Mouse (Mus musculus): ENCODE results near the gene Gga3.
A peak's percentile ranks its signal among the peaks of the same experiment; 100 is the strongest.
"Not testable (repeated sequence)": the region's sequence is repeated elsewhere in the genome, so short reads cannot be mapped to it uniquely, and the experiment has no call there.

Gene Gga3

DNA sequence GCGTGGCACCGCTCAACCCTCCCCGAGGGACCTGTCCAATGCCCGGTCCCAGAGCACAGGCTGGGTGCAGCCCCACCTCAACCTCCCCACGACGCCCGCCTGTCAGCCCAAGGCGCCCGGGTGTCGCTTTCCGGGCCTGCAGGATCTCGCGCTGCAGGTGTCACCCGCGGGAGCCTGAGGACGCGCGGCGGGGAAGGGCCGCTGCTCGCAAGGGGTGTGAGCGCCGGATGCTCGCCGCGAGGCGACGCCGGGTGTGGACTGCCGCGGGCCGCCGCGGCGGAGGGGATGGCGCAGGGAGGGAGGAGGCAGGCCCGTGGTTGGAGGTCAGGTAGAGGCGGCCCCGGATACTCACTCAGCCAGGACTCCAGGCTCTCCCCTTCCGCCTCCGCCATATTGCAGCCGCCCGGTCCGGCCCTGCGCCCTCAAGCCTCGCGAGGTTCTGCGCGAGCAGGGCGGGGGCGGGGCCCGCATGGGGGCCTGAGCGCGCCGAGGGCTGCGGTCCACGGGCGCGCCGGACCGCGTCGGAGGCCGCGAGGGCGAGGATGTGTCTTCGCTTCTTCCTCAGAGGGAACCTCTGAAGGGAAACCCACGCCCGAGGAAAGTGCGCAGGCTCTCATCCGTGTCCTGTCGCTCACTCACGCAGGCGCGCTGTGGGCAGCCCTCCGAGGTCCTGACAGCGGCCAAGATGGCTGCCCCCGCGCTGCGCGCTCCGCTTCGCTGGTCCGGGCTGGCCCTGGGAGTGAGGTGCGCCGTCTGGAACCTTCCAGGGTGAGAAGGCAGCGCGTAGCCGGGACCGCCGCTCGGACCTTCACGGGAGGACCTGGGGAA, at the start of gene Gga3, which contains the start of gene Mrps7:
Gene Gga3 (minus strand): TSS at position 576 of the 828 bp plus-strand sequence.
Gene Mrps7 (plus strand): TSS at position 450 of the 828 bp plus-strand sequence.
- peak; percentile 92 for DNase-seq (ENCODE audit: low spot score)

DNA sequence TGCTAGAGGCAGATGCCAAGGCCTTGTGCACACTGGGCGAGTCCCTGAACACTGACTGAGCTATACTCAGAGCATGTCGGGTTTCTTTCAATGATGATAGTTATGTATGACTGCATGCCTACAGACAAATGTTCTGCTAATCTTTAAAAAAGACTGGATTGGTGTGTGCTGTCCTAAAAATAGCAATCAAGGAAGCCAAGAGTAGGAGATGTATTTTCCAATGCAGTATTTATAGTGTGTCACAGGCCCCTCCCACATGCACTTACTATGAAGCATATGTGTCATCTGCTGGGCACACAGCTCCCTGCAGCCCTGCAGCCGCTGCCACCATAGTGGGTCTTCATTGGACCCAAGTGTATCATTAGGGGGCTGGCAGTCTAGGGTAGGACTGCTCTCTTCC, 49.3 kb upstream of the Gga3 start:
- DNase-seq (ENCODE audit: low spot score), result no peak

GRCm38 (mm10) chr11:115651680-115652079, 47.8 kb upstream of the Gga3 start:
- DNase-seq (ENCODE audit: low spot score), result no peak

GRCm38 (mm10) chr11:115649706-115650105, 45.9 kb upstream of the Gga3 start:
- no peak for DNase-seq (ENCODE audit: low spot score)

DNA sequence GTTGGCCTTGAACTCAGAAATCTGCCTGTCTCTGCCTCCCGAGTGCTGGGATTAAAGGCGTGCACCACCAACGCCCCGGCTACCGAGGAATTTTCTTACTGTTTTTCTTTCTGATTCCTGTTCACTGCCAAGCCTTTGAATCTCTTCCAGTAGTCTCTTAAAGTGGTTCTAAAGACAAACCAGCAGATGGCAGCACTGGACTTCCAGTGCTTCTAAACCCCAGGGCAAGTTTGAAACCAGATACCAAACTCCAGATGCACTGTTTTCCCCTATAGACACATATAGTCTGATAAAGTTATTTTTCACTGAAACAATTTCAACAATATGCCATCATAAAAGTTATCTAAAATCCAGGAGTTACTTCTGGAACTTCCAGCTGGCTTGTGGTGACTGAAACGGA, 43.6 kb upstream of the Gga3 start:
- peak; percentile 59 for DNase-seq (ENCODE audit: low spot score)

DNA sequence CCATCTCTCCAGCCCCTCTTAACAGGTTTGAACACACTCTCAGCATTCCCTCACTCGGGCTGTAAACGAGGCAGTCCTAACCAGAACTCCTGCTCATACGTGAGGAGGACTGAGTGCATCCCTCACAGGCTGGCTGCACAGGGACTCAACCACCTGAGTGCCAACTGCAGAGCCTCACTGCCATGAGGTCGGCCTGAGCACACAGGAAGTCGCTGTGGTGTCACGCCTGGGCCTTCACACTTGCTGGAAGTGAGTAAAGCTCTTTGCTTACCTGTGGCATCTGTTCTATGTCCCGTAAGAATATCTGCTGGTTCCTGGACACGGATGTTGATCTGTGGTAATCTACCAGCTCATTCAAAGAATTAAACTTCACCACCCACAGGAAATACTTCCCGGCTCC, 42.6 kb upstream of the Gga3 start:
- no peak for DNase-seq (ENCODE audit: low spot score)

DNA sequence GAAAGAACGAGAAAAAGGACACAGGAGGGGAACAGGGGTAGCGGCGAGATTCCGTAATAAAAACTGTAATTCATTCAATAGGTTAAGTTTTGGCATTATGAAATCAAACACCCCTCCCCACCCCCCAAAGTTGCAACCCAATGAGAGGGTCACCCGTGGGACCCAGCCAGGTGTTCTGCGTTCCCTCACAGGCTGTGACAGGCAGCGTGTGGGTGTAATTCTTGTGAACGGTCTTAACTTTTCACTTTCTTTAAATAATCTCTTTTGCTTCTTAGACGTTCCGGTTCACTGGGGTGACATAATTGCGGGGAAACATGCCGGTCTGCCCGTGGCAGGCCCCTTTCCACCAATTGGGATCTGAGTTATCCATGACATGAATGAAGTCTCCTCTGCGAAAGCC, 41.6 kb upstream of the Gga3 start:
- DNase-seq (ENCODE audit: low spot score), result not testable (repeated sequence)

DNA sequence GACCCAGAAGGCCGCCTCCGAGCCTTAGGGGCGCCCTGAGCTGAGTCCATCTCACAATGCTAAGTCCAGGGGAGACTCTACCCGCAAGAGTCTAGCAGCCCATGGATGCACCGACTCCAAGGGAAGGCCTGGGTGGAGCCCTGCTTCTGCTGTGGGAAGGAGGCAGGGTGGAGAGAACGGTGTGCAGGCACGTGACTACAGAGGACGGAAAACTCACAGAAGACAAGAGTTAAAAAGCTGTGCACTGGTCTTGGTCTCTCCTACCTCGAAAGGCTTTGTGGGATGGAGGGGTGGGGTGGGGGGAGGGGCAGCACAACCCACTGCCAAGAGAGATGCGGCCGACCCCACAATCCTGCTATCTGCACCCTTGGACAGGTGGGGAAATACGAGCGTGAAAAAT, 40.5 kb upstream of the Gga3 start:
- no peak for DNase-seq (ENCODE audit: low spot score)

- no peak for DNase-seq (ENCODE audit: low spot score)
These were observed 39.4 kb upstream of the Gga3 start for GRCm38 (mm10) chr11:115643265-115643664.

- no peak for DNase-seq (ENCODE audit: low spot score)
These were observed 38.9 kb upstream of the Gga3 start for GRCm38 (mm10) chr11:115642705-115643104.

- DNase-seq (ENCODE audit: low spot score), result no peak
These were observed 37.8 kb upstream of the Gga3 start for GRCm38 (mm10) chr11:115641664-115642036.

DNA sequence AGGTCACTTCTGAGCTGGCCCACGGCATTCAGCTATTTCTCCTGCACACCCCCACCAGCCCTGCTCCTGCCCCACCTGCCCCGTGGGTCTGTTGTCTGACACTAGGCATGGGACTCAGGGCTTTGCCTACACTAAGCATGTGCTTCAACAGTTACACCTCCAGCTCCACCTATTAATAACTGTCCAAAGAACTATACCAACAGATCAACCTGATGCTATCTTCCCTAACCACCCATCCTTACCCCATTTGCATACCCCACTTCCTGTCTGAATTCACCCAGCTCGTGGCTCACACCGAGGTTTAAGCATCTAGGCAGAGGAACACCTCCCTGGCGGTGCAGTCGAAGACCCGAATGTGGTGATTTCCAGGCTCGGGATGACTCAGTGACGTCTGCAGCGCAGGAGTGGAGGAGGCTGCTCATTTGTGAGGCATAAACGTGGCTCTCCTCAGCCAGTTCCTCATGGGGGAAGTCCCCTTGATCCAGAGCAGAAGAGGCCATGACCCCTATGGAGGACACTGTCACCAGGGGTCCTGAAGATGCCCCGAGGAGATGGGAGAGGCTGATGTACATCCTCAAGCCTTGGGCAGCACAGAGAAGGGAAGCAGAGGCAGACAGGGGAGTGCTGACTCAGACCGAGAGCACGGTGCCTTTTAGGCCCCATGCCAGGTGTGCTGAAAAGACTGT, 37.3 kb upstream of the Gga3 start:
- no peak for DNase-seq (ENCODE audit: low spot score)

DNA sequence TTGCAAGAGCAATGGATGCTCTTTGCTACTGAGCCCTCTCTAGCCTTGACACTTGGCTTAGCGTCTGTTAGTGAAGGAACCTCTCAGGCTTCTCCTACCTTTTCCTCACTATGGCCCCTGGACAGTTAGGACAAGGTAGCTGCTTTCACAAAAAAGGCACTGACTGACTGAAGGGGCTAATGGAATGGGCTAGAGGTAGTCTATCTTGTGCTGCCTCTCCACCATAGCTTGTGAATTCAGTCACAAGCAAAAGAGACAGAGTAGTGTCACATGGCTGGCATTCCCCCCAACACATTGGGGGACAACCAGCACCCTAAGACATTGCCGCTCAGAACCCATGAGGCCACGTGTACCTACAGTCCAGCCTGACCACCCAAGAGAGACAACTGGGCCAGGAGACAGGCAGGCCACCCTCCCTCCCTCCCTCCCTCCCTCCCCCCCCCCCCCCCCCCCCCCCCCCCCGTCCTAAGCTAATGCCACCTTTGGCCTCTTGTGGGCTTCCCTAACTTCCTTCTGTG, 36.5 kb upstream of the Gga3 start:
- DNase-seq (ENCODE audit: low spot score), result no peak

GRCm38 (mm10) chr11:115639540-115639939, 35.7 kb upstream of the Gga3 start:
- no peak for DNase-seq (ENCODE audit: low spot score)

- no peak for DNase-seq (ENCODE audit: low spot score)
These were observed 34.9 kb upstream of the Gga3 start for GRCm38 (mm10) chr11:115638498-115639409.

DNA sequence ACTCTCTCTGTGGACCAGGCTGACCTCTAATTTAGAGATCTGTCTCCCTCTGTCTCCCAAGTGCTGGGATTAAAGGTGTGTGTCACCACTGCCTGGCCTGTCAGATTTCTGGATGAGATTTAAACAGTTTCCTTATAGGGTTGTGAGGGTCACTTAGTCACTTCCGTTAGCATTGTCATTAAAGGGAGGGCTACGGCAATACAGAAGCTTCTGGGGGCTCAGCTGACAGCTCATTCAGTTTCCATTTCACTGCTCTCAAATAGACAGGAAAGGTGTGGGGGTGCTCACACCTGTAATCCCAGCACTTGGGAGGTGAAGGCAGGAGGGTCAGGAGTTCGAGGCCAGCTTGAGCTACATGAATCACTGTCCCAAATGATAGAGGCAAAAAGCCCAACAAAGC, 33.1 kb upstream of the Gga3 start:
- DNase-seq (ENCODE audit: low spot score), result no peak

- DNase-seq (ENCODE audit: low spot score), result no peak
These were observed 31.6 kb upstream of the Gga3 start for GRCm38 (mm10) chr11:115635484-115635883.

GRCm38 (mm10) chr11:115635041-115635440, 31.2 kb upstream of the Gga3 start:
- no peak for DNase-seq (ENCODE audit: low spot score)

- no peak for DNase-seq (ENCODE audit: low spot score)
These were observed 30.3 kb upstream of the Gga3 start for GRCm38 (mm10) chr11:115634109-115634508.

- DNase-seq (ENCODE audit: low spot score), result no peak
These were observed 29.0 kb upstream of the Gga3 start for GRCm38 (mm10) chr11:115632862-115633261.

- DNase-seq (ENCODE audit: low spot score), result no peak
These were observed 28.4 kb upstream of the Gga3 start for GRCm38 (mm10) chr11:115632247-115632646.

DNA sequence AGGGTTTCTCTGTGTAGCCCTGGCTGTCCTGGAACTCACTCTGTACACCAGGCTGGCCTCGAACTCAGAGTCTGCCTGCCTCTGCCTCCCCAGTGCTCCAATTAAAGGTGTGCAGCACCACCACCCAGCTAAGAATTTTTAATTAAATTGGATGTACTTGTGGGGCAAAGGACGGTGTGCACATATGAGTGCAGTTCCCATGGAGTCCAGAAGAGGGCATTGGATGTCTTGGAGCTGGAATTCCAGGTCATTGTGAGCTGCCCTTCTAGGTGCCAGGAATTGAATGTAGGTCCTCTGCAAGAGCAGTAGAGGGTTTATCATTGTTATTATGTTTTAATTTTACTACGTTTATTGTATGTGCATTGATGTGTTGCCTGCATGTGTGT, 27.6 kb upstream of the Gga3 start:
- peak; percentile 55 for DNase-seq (ENCODE audit: low spot score)
